Mouse (Mus musculus): Measurements from ENCODE around the gene Cfdp1.
"Not testable (repeated sequence)": the region's sequence is repeated elsewhere in the genome, so short reads cannot be mapped to it uniquely, and the experiment has no call there.

Cfdp1 gene

DNA sequence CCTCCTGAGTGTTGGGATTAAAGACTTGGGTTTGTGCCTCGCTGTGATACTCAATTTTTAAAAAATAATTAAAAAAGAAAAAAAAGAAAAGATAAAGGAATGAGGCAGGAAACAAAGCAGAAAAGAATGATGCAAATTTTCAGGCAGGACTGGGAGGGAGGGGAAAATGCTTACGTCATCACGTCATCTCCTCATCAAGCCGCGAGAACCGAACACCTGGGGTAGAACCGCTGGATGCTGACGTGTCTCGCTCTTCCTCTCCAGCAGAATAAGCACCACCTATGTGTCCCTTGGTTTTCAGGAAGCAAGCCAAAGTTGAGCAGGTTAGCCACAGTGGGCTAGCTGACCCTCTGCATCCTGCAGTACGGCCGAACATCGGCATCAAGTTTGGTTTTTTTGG is 1.9 kb upstream of the Cfdp1 start:
- DNase-seq (ENCODE audit: low spot score in 2 of 2), result no peak

- not testable (repeated sequence) for DNase-seq (ENCODE audit: low spot score in 2 of 2)
Observed at GRCm38 (mm10) chr8:111853219-111853618, 872 bp downstream of the Cfdp1 start.

DNA sequence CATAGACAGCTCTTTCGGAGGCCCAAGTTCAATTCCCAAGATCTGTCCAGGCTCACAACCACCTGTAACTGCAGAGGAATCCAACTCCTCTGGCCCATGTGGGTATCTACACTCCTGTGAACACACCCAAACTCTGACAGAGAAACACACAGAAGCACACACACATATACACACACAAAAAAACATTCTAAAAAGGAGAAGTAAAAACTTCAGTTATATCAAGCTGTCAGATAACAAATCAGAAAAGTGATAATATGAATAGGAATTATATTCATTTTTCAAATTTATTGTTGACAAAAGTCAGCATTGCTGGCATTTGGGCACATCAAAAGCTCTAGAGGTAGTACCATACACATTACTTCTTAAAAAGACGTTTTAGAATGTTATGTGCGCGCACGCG is 7.3 kb downstream of the Cfdp1 start:
- DNase-seq (ENCODE audit: low spot score in 2 of 2), result no peak

DNA sequence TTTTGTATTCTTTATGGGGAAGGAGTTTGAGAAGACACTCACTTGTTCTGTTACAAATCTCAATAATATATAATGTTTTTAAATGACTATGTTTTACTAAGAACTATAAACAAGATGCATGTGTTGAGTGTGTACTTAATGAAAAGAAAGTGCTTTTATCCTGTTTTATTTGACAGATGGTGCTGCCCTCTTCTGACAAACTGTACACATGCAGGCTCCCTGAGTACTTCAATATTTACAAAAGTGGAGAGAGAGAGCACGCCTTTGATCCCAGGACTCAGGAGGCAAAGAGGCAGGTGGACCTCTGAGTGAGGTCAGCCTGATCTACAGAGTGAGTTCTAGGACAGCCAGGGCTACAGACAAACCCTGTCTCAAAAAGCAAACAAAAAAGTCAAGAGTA is 18.6 kb downstream of the Cfdp1 start:
- DNase-seq (ENCODE audit: low spot score in 2 of 2), result no peak

DNA sequence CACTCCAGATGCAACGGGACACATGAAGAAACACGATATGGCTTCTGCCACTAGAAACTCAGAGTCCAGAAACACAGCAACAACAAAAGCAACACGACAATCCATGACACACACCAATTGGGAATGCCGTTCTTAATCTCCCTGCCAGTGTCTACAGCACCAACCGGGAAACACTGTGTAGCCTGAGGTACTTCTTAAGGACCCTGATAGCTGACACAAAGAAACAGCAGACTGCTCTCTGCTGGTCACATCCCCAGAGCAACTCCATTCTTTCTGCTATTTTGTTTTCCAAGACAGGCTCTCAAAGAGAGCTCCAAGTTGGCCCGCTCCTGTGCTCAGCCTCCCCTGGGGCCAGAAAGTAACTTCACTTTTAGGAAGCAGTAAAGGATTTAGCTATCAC is 20.1 kb downstream of the Cfdp1 start:
- no peak for DNase-seq (ENCODE audit: low spot score in 2 of 2)

- DNase-seq (ENCODE audit: low spot score in 2 of 2), result no peak
Observed at GRCm38 (mm10) chr8:111832983-111833382, 21.1 kb downstream of the Cfdp1 start.

- DNase-seq (ENCODE audit: low spot score in 2 of 2), result no peak
Observed at GRCm38 (mm10) chr8:111831996-111832395, 22.1 kb downstream of the Cfdp1 start.

- DNase-seq (ENCODE audit: low spot score in 2 of 2), result no peak
Observed at GRCm38 (mm10) chr8:111828595-111828994, 25.5 kb downstream of the Cfdp1 start.

GRCm38 (mm10) chr8:111825219-111825618 is 28.9 kb downstream of the Cfdp1 start:
- DNase-seq (ENCODE audit: low spot score in 2 of 2), result no peak

- no peak for DNase-seq (ENCODE audit: low spot score in 2 of 2)
Observed at GRCm38 (mm10) chr8:111824334-111824733, 29.8 kb downstream of the Cfdp1 start.

DNA sequence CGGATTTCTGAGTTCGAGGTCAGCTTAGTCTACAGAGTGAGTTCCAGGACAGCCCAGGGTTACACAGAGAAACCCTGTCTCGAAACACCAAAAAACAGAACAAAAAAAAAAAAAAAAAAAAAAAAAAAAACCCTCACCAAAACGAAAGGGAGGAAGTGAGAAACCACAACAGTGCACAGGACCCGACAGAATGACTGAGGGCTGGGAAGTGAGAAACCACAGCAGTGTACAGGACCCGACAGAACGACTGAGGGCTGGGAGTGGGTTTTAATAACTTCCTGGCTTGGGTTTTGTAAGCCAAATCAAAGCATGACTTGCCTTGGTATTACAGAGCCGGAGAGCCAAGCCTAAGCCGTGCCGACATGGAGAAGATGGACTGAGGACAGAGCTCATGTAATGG is 32.9 kb downstream of the Cfdp1 start:
- no peak for DNase-seq (ENCODE audit: low spot score in 2 of 2)

- DNase-seq (ENCODE audit: low spot score in 2 of 2), result no peak
Observed at GRCm38 (mm10) chr8:111820691-111821090, 33.4 kb downstream of the Cfdp1 start.

- DNase-seq (ENCODE audit: low spot score in 2 of 2), result no peak
Observed at GRCm38 (mm10) chr8:111820018-111820417, 34.1 kb downstream of the Cfdp1 start.

DNA sequence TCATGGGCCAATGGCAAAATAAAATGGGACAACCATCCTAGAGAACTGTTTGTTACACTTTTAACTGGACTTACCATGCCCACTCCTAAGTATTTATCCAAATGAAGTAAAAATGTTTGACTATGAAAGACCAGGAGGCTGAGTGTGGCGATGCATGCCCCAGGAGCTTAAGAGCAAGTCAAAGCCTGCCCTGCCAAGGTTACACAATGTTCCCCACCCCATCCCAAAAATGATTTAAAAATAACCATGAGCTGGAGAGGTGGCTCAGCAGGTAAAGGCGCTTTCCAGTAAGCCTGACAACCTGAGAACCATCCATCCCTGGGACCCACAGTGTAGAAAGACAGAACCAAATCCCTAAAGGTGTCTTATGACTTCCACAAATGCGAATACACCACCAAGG is 35.5 kb downstream of the Cfdp1 start:
- no peak for DNase-seq (ENCODE audit: low spot score in 2 of 2)

DNA sequence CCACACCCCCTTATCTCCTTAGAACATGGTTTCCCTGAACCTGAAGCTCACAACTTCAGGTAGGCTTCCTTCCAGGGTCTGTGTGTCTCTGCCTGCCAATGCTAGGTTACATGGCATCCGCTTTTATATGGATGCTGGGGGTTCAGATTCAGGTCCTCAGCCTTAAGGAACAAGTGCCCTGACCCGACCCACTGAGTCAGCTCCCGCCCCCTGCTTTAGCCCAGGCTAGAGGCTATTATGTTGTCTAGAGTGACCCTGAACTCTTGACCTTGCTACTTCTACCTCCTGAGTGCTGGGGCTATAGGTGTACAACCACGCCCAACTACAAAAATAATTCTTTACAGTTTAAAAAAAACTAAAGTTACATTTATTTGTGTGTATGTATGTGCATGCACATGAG is 39.0 kb downstream of the Cfdp1 start:
- no peak for DNase-seq (ENCODE audit: low spot score in 2 of 2)

DNA sequence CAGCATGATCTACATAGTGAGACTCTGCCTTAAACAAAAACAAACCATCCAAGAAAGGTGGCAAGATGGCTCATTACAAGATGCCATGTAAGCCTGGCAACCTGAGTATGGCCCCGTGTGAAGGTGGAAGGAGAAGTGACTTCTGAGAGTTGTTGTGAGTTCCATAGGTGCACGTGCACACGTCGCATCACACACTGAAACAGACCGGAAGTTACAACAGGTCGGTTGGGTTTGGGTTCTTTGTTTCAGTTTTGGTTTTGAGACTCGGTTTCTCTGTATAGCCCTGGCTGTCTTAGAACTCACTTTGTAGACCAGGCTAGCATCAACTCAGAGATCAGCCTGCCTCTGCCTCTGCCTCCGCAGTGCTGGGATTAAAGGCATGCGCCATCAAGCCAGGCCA is 40.3 kb downstream of the Cfdp1 start:
- no peak for DNase-seq (ENCODE audit: low spot score in 2 of 2)

GRCm38 (mm10) chr8:111812835-111813234 is 41.3 kb downstream of the Cfdp1 start:
- no peak for DNase-seq (ENCODE audit: low spot score in 2 of 2)

DNA sequence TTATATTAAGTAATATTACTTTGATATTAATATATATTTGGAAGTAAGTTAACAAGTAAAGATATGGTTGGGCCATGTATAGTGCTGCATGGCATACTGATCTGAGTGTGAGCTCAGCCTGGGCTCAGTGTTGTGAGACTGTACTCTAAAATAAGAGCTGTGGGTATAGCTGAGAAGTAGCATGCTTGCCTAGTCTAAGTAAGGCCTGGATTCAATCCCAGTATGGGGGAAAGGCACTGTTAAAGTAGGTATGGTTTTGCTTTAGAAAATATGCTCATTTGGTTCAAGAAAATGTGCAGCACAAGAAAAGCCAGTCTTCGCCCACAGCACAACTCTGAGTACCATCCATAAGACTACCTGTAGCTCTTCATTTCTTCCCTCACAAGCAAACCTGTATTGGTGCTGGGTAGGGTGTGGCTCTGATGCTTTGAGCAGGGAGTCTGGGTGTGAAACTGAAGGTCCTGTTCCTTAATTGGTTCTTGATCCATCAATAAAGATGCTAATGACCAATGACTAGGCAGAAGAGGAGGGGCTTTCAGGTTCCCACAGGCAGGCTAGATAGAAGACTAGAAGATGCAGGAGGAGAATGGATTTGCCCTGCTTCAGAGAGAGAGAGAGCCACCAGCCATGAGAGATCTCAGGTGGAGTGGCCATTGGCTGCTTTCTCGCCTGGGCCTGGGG is 43.3 kb downstream of the Cfdp1 start:
- no peak for DNase-seq (ENCODE audit: low spot score in 2 of 2)

- DNase-seq (ENCODE audit: low spot score in 2 of 2), result no peak
Observed at GRCm38 (mm10) chr8:111808891-111809622, 45.0 kb downstream of the Cfdp1 start.

DNA sequence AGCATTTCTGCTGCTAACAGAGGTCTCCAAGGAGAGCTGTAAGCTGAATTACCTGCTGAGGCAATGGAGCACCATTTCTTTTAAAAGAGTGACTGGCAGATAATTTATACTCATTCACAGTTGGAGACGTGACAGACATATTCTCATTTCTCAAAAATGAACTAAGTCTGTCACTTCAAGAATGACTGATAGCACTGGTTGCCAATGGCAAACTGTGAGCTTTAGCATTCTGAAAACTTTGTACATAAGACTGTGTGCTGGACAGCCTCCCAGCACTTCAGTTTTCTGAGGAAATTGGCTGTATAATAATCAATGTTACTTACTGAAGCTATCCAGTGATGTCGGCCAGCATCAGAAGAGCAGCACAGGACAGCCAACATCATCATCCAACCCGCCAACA is 46.1 kb downstream of the Cfdp1 start:
- DNase-seq (ENCODE audit: low spot score in 2 of 2), result no peak

- DNase-seq (ENCODE audit: low spot score in 2 of 2), result no peak
Observed at GRCm38 (mm10) chr8:111803362-111803761, 50.7 kb downstream of the Cfdp1 start.

DNA sequence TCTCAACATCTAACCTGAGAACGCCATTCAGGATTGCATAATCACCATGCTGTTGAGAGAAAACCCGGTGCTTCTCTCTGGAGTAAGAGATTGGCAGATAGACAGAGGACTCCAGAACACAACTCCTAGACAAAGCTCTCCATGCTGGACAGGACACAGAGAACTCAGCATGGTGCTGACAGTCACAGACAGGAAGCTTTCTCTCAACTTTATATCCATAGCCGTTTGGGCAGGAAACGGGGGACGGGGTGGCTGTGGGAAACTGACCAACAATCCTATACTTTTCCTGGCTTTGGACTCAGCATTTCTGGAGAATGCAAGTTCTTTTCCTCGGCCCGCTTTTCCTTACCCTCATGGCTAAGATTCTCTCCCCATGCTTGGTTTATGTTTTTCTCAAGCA is 51.8 kb downstream of the Cfdp1 start:
- DNase-seq (ENCODE audit: low spot score in 2 of 2), result no peak

GRCm38 (mm10) chr8:111801456-111801855 is 52.6 kb downstream of the Cfdp1 start:
- DNase-seq (ENCODE audit: low spot score in 2 of 2), result no peak

DNA sequence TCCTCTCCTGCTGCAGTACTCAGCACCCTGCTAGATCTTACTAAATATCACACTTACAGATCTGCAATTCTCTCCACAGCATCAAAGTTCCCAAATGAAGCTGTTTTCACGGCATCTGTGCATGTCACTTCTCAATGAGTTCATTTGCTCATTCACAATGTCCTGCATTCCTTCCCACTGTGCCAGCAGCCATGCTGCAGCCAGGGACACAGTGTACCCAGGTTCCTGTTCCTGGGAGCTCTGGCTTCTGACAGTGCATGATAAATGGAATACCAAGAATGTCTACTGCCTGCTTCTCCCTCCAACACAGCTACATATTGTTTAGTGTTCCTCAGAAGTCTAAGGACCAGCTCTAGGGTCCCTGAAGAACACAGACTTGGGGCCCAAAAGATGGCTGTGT is 57.6 kb downstream of the Cfdp1 start:
- DNase-seq (ENCODE audit: low spot score in 2 of 2), result no peak
